Mouse (Mus musculus) neural tube, embryonic 13.5 days (tissue): ENCODE measurements around the gene Theg. TPM values are rescaled to one million over a fixed set of nuclear protein-coding genes. Genes with fewer than 3 reads are reported as not detected.
A peak's percentile ranks its signal among the peaks of the same experiment; 100 is the strongest.

ENCODE experiments used
- ATAC-seq: fragments of 200-750 bp; cut with Nextera tagmentation; 2 replicates; pipeline ENCODE4 v1.8.0; 2017; ENCODE audit warnings: low read depth, mild to moderate bottlenecking, moderate TSS enrichment, moderate library complexity
- H3K27ac ChIP-seq: fragments of 300-500 bp; sonication (generic); replicated peaks from 2 replicates; pipeline ENCODE4 v1.5.1; 2015; ENCODE audit warnings: moderate library complexity, mild to moderate bottlenecking, inconsistent platforms
- H3K27me3 ChIP-seq: fragments of 300-500 bp; sonication (generic); 2 replicates; pipeline ENCODE4 v1.6.1; 2015; ENCODE audit warnings: mild to moderate bottlenecking, inconsistent platforms
- H3K36me3 ChIP-seq: fragments of 300-500 bp; sonication (generic); 2 replicates; pipeline ENCODE4 v1.6.1; 2015; ENCODE audit warnings: mild to moderate bottlenecking, inconsistent platforms
- H3K4me1 ChIP-seq: fragments of 300-500 bp; sonication (generic); replicated peaks from 2 replicates; pipeline ENCODE4 v1.6.1; 2015; ENCODE audit warnings: inconsistent platforms
- H3K4me2 ChIP-seq: fragments of 300-500 bp; sonication (generic); 2 replicates; pipeline ENCODE4 v1.6.1; 2015; ENCODE audit warnings: inconsistent platforms, mild to moderate bottlenecking, moderate library complexity
- H3K4me3 ChIP-seq: fragments of 300-500 bp; sonication (generic); 2 replicates; pipeline ENCODE4 v1.5.1; 2015; ENCODE audit warnings: mild to moderate bottlenecking, inconsistent platforms
- H3K9ac ChIP-seq: fragments of 300-500 bp; sonication (generic); 2 replicates; pipeline ENCODE4 v1.6.1; 2015; ENCODE audit warnings: moderate library complexity, mild to moderate bottlenecking, inconsistent platforms
- H3K9me3 ChIP-seq: fragments of 300-500 bp; sonication (generic); 2 replicates; pipeline ENCODE4 v1.6.1; 2016; ENCODE audit warnings: inconsistent platforms
- WGBS: fragments of 180-500 bp; shearing (Covaris S2); methylation state at CpG from one replicate; pipeline ENCODE4 v1.1.7; 2015; 5-methylcytosine and 5-hydroxymethylcytosine counted together
- polyA plus RNA-seq: library from polyadenylated mRNA; unstranded; fragments of >200 nt; fragmentation: Nextera tagmentation; extraction: Ambion mirVana; gene quantifications from 2 replicates; pipeline ENCODE4 v1.2.1, GENCODE M21; 2015

Gene Theg
- polyA plus RNA-seq = not detected in 2 replicates

- Histone ChIP-seq H3K9me3 (no peaks in the 10 kb centered on the region), H3K4me1 (no peaks in the 10 kb centered on the region), H3K4me2 (no peak within 1 kb of the TSS), H3K27me3 (no peaks in the 10 kb centered on the region), H3K27ac (no peak within 1 kb of the TSS), H3K9ac (no peak within 1 kb of the TSS), H3K36me3 (no peaks in the 10 kb centered on the region), H3K4me3 (no peak within 1 kb of the TSS)
- ATAC-seq = no peak
- WGBS = 80% methylated on average over 5 of the region's 5 CpGs
Measured at GRCm38 (mm10) chr10:79587061-79587751, at the start of gene Theg. TSS of gene Theg (minus strand) at chr10:79587331.

GRCm38 (mm10) chr10:79636287-79636686, 49.2 kb upstream of the Theg start:
- Histone ChIP-seq H3K27ac (peak overlapping the region; percentile 94), H3K27me3 (peaks cover 34% of the 10 kb centered on the region), H3K9me3 (no peaks in the 10 kb centered on the region), H3K36me3 (no peaks in the 10 kb centered on the region), H3K4me3 (peak overlapping the region; percentile 82), H3K4me2 (peak overlapping the region; percentile 82), H3K9ac (peak overlapping the region; percentile 90), H3K4me1 (peaks cover 19% of the 10 kb centered on the region)
- 71% methylated on average over 8 of the region's 8 CpGs for WGBS
- ATAC-seq = no peak; the same call in 1 of the 2 replicates

- 87% methylated on average over 17 of the region's 17 CpGs for WGBS
Measured at GRCm38 (mm10) chr10:79633006-79633777, 46.1 kb upstream of the Theg start.

GRCm38 (mm10) chr10:79631432-79631831, 44.3 kb upstream of the Theg start:
- Histone ChIP-seq H3K4me3 (no peak overlapping the region), H3K27ac (no peak overlapping the region), H3K9me3 (no peaks in the 10 kb centered on the region), H3K4me1 (0 out of 2 replicates have a peak, but pooled peaks cover 4% of the 10 kb centered on the region), H3K27me3 (no peaks in the 10 kb centered on the region), H3K36me3 (no peaks in the 10 kb centered on the region), H3K4me2 (no peak overlapping the region), H3K9ac (no peak overlapping the region)
- ATAC-seq = no peak
- 57% methylated on average over 4 of the region's 4 CpGs for WGBS

More at GRCm38 (mm10) chr10:79633006-79633777, 46.1 kb upstream of the Theg start:
- H3K4me2 ChIP-seq = no peak overlapping the region
- H3K36me3 ChIP-seq = no peaks in the 10 kb centered on the region
- H3K27me3 ChIP-seq = peaks cover 11% of the 10 kb centered on the region
- peaks cover 11% of the 10 kb centered on the region for H3K4me1 ChIP-seq
- no peak overlapping the region for H3K27ac ChIP-seq
- no peak overlapping the region for H3K4me3 ChIP-seq
- H3K9me3 ChIP-seq = no peaks in the 10 kb centered on the region
- H3K9ac ChIP-seq = no peak overlapping the region
- ATAC-seq = no peak

GRCm38 (mm10) chr10:79628377-79628776, 41.2 kb upstream of the Theg start:
- H3K27ac ChIP-seq = no peak overlapping the region
- no peaks in the 10 kb centered on the region for H3K27me3 ChIP-seq
- no peak overlapping the region for H3K4me3 ChIP-seq
- H3K9ac ChIP-seq = no peak overlapping the region
- no peaks in the 10 kb centered on the region for H3K9me3 ChIP-seq
- WGBS = 88% methylated on average over 5 of the region's 5 CpGs
- peaks cover 12% of the 10 kb centered on the region; the same call in 1 of the 2 replicates for H3K36me3 ChIP-seq
- ATAC-seq = no peak
- H3K4me1 ChIP-seq = no peaks in the 10 kb centered on the region
- H3K4me2 ChIP-seq = no peak overlapping the region

GRCm38 (mm10) chr10:79626156-79626555, 39.0 kb upstream of the Theg start:
- Histone ChIP-seq H3K9ac (no peak overlapping the region), H3K9me3 (no peaks in the 10 kb centered on the region), H3K27ac (no peak overlapping the region), H3K4me1 (no peaks in the 10 kb centered on the region), H3K4me3 (no peak overlapping the region), H3K4me2 (no peak overlapping the region), H3K27me3 (no peaks in the 10 kb centered on the region), H3K36me3 (peaks cover 14% of the 10 kb centered on the region)
- no peak for ATAC-seq
- WGBS = 81% methylated on average over 10 of the region's 10 CpGs

GRCm38 (mm10) chr10:79625398-79625797, 38.3 kb upstream of the Theg start:
- no peak overlapping the region for H3K4me3 ChIP-seq
- no peak overlapping the region for H3K9ac ChIP-seq
- H3K27me3 ChIP-seq = no peaks in the 10 kb centered on the region
- H3K9me3 ChIP-seq = no peaks in the 10 kb centered on the region
- ATAC-seq = no peak
- H3K36me3 ChIP-seq = peaks cover 21% of the 10 kb centered on the region
- no peaks in the 10 kb centered on the region for H3K4me1 ChIP-seq
- 81% methylated on average over 9 of the region's 9 CpGs for WGBS
- no peak overlapping the region for H3K4me2 ChIP-seq
- no peak overlapping the region for H3K27ac ChIP-seq

GRCm38 (mm10) chr10:79623950-79624349, 36.8 kb upstream of the Theg start:
- Histone ChIP-seq H3K27ac (no peak overlapping the region), H3K4me2 (no peak overlapping the region), H3K27me3 (no peaks in the 10 kb centered on the region), H3K36me3 (peaks cover 32% of the 10 kb centered on the region), H3K4me3 (no peak overlapping the region), H3K4me1 (no peaks in the 10 kb centered on the region), H3K9ac (no peak overlapping the region), H3K9me3 (no peaks in the 10 kb centered on the region)
- no peak for ATAC-seq
- 61% methylated on average over 12 of the region's 12 CpGs for WGBS

GRCm38 (mm10) chr10:79616376-79616775, 29.2 kb upstream of the Theg start:
- Histone ChIP-seq H3K9ac (no peak overlapping the region), H3K9me3 (no peaks in the 10 kb centered on the region), H3K4me1 (peaks cover 25% of the 10 kb centered on the region), H3K4me2 (no peak overlapping the region), H3K4me3 (no peak overlapping the region), H3K27ac (no peak overlapping the region), H3K27me3 (peaks cover 24% of the 10 kb centered on the region), H3K36me3 (peaks cover 25% of the 10 kb centered on the region; the same call in 1 of the 2 replicates)
- no peak for ATAC-seq
- 86% methylated on average over 5 of the region's 5 CpGs for WGBS

GRCm38 (mm10) chr10:79615860-79616259, 28.7 kb upstream of the Theg start:
- H3K27me3 ChIP-seq = peaks cover 29% of the 10 kb centered on the region
- no peak for ATAC-seq

GRCm38 (mm10) chr10:79614305-79614643, 27.1 kb upstream of the Theg start:
- WGBS = 63% methylated on average over 1 of the region's 1 CpGs
- peak overlapping the region; percentile 58 for H3K4me3 ChIP-seq
- no peak overlapping the region for H3K27ac ChIP-seq
- no peak overlapping the region for H3K9ac ChIP-seq
- peaks cover 25% of the 10 kb centered on the region for H3K4me1 ChIP-seq
- H3K36me3 ChIP-seq = peaks cover 8% of the 10 kb centered on the region; the same call in 1 of the 2 replicates
- ATAC-seq = no peak; the same call in 1 of the 2 replicates
- no peaks in the 10 kb centered on the region for H3K9me3 ChIP-seq
- peaks cover 33% of the 10 kb centered on the region for H3K27me3 ChIP-seq
- peak overlapping the region; percentile 93 for H3K4me2 ChIP-seq

More at GRCm38 (mm10) chr10:79615860-79616259, 28.7 kb upstream of the Theg start:
- WGBS = 13% methylated on average over 8 of the region's 8 CpGs
- Histone ChIP-seq H3K9me3 (no peaks in the 10 kb centered on the region), H3K4me3 (no peak overlapping the region), H3K4me2 (no peak overlapping the region), H3K27ac (no peak overlapping the region), H3K9ac (no peak overlapping the region), H3K36me3 (peaks cover 21% of the 10 kb centered on the region; the same call in 1 of the 2 replicates), H3K4me1 (peaks cover 25% of the 10 kb centered on the region)

- H3K36me3 ChIP-seq = peaks cover 4% of the 10 kb centered on the region; the same call in 1 of the 2 replicates
- H3K4me3 ChIP-seq = peak within 1 kb of the TSS; percentile 58
- H3K4me2 ChIP-seq = peak within 1 kb of the TSS; percentile 93
- H3K4me1 ChIP-seq = peaks cover 25% of the 10 kb centered on the region
- H3K9me3 ChIP-seq = no peaks in the 10 kb centered on the region
- WGBS = 1% methylated on average over 58 of the region's 60 CpGs
- peak within 1 kb of the TSS; percentile 75 for H3K9ac ChIP-seq
- peaks cover 33% of the 10 kb centered on the region for H3K27me3 ChIP-seq
- ATAC-seq = peak; percentile 91
- no peak within 1 kb of the TSS for H3K27ac ChIP-seq
Measured at GRCm38 (mm10) chr10:79613578-79614304, 26.6 kb upstream of the Theg start, which contains the start of gene C2cd4c. TSS of gene C2cd4c (minus strand) at chr10:79614025.
